Mouse (Mus musculus) C2C12 (cell line): ENCODE measurements around the gene Sco2.

Experiments
- CEBPB ChIP-seq: IDR thresholded peaks from one replicate; pipeline ENCODE4 v1.6.1; 2011; ENCODE audit warnings: low read depth, mild to moderate bottlenecking, control low read depth, moderate library complexity
- CTCF ChIP-seq: IDR thresholded peaks from one replicate; pipeline ENCODE4 v1.5.1; 2011; ENCODE audit not compliant: control insufficient read depth, insufficient read depth, insufficient read length
- FOSL1 ChIP-seq: IDR thresholded peaks from one replicate; pipeline ENCODE4 v1.8.0; 2011; ENCODE audit warnings: mild to moderate bottlenecking, low read length; ENCODE audit not compliant: poor library complexity, insufficient read depth, severe bottlenecking
- MAX ChIP-seq: IDR thresholded peaks from one replicate; pipeline ENCODE4 v1.6.1; 2011; ENCODE audit warnings: mild to moderate bottlenecking, control low read depth
- MYOD1 ChIP-seq: IDR thresholded peaks from one replicate; pipeline ENCODE4 v1.6.1; 2011; ENCODE audit warnings: low read depth; ENCODE audit not compliant: control insufficient read depth, insufficient read length
- MYOG ChIP-seq: IDR thresholded peaks from one replicate; pipeline ENCODE4 v1.6.1; 2011; ENCODE audit not compliant: control insufficient read depth, insufficient read length; ENCODE audit errors: extremely low read depth
- USF1 ChIP-seq: IDR thresholded peaks from one replicate; pipeline ENCODE4 v1.6.1; 2011; ENCODE audit warnings: low read depth, mild to moderate bottlenecking, control low read depth, moderate library complexity

DNA sequence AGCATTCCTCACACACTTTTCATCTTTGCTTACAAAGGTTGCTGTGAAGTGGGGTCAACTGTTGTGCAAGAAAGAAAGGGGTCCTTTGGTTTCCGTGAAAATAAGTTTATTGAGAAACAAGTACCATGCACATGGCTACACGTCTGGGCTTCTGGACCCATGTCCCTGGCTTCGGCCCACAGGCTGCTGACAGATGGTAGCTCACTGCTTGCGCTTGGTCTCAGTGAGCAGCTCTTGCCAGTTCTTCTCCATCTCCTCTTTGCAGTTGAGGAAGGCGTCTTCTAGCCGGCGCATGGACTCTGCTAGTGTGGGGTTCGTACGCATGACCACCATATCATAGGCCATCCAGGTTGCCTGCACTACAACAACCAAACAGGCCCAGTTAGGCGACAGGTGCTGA is 16.4 kb upstream of the Sco2 start:
- TF ChIP-seq CTCF (no peak), MYOG (no peak), USF1 (no peak), MAX (no peak), FOSL1 (no peak), MYOD1 (no peak), CEBPB (no peak)
